In the genomic region with DNA sequence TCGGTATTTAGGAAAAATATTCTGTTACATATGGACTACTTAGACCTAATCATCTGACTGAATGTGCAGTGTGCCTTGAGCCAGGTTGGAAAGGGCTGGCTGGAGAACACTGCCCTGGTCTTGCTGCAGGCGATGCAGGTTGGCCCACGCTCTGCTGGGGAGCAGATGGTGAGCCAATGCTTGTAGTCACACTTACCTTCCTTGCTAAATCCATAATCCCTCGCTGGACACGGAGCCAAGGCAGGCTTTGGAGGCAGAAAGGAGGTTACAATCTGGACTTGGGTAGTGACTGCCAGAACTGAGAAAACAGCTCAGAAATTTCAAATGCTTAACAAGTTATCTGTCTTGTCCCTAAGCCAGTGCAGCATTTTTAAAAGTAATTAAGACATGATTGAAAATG, we compare ENCODE assay signal across 8 mouse cellular contexts.
DNase-seq lines count a peak whose midpoint lies in the region; ATAC-seq lines count a peak whose summit lies in the region.

No protein-coding gene starts in this region.

- no peak for ATAC-seq in CD4-positive, CD25-positive, alpha-beta regulatory T cell, adult 4 months

- intact Hi-C loops in left cerebral cortex, postnatal 36 days (cut with DNase I): no loop called here

- DNase-seq in urinary bladder, postnatal 14 days (ENCODE audit: low spot score): peak; percentile 7
- DNase-seq in urinary bladder, adult 18-20 months (ENCODE audit: low spot score in 2 of 2): no peak
- DNase-seq in gonadal fat pad, adult 2 months (ENCODE audit: low read depth): peak; percentile 81
- peak; percentile 83 to 85 for DNase-seq in left cerebral cortex, postnatal 36 days (ENCODE audit: low spot score in 2 of 2)
- DNase-seq in telencephalon, adult 2 months (ENCODE audit: low read depth, low spot score): peak; percentile 90
- no peak for DNase-seq in adipocyte (ENCODE audit: low spot score)
- DNase-seq in T-cell, adult 2 months (ENCODE audit: low spot score): no peak

Comparison
In these comparisons a context has a peak if more than half of its experiments do, and no peak if none do; other contexts are left out.
1. DNase-seq: peak in urinary bladder, postnatal 14 days (single experiment), gonadal fat pad, adult 2 months (single experiment), left cerebral cortex, postnatal 36 days (2 of 2) and telencephalon, adult 2 months (single experiment); none in urinary bladder, adult 18-20 months (0 of 2), adipocyte (single experiment) and T-cell, adult 2 months (single experiment).